ENCODE assay signal across 9 mouse cellular contexts in genomic region chr5:120134000-120134399, GRCm38 (mm10). TPM values are rescaled to one million over a fixed set of nuclear protein-coding genes. Genes with fewer than 3 reads are reported as not detected.
DNase-seq lines count a peak whose midpoint lies in the region; ATAC-seq and TF ChIP-seq lines count a peak whose summit lies in the region.
"Had no signal": no experiment of that assay in that cellular context is flagged by ENCODE, and none has a peak within 500 bp of the region (broad histone marks: within the 10 kb centered on the region; RNA-seq: fewer than 3 reads in every experiment).

No protein-coding gene starts in this region.

- dilution Hi-C loops in CH12.LX (cut with MboI; ENCODE audit: extremely low pct_ligation_motif_present, extremely low pct_unique_long_range_greater_than_20kb, low sequenced_read_pairs) = no loop called here

- H3K4me2 ChIP-seq in hindbrain, embryonic 16.5 days (ENCODE audit: low read length) = no peak overlapping the region
- no peak overlapping the region for H3K4me2 ChIP-seq in CH12.LX (ENCODE audit: insufficient read depth, low read depth, poor library complexity, severe bottlenecking)
- H3K4me2 ChIP-seq in midbrain, postnatal 0 days (ENCODE audit: low read depth, low read length, poor library complexity, severe bottlenecking) = no peak overlapping the region
- H3K4me2 ChIP-seq: limb, embryonic 13.5 days had no signal

- H3K36me3 ChIP-seq in hindbrain, embryonic 10.5 days = peaks cover 87% of the 10 kb centered on the region
- H3K36me3 ChIP-seq in hindbrain, embryonic 16.5 days (ENCODE audit: control insufficient read depth, insufficient read depth, low read length) = peaks cover 13% of the 10 kb centered on the region
- H3K36me3 ChIP-seq in CH12.LX (replicated peaks in 1 of 2; ENCODE audit: control insufficient read depth in 1 of 2, insufficient read depth in 1 of 2, low read length in 1 of 2) = peaks cover 88 to 100% of the 10 kb centered on the region in 2 experiments
- H3K36me3 ChIP-seq in midbrain, postnatal 0 days (ENCODE audit: insufficient read depth, low read length) = peaks cover 26% of the 10 kb centered on the region

- TF ChIP-seq RAD21 in CH12.LX (IDR thresholded peaks at IDR 0.05; ENCODE audit: low read depth, low read length) = no peak; the same call in 1 of the 2 replicates

- WGBS in hindbrain, embryonic 10.5 days = 46% methylated on average over 6 of the region's 6 CpGs
- 38% methylated on average over 6 of the region's 6 CpGs for WGBS in hindbrain, embryonic 16.5 days
- 43% methylated on average over 6 of the region's 6 CpGs for WGBS in bone marrow, adult 2 months
- 43% methylated on average over 6 of the region's 6 CpGs for WGBS in midbrain, postnatal 0 days

- DNase-seq in hindbrain, embryonic 10.5 days (ENCODE audit: low spot score) = peak; percentile 61
- peak; percentile 52 for DNase-seq in CH12.LX (ENCODE audit: extremely low read depth)
- DNase-seq in frontal cortex, postnatal 14 days (ENCODE audit: low spot score in 2 of 2) = peak; percentile 22 to 39
- peak; percentile 29 to 56 for DNase-seq in left cerebral cortex, adult 2 months (ENCODE audit: extremely low spot score in 1 of 2, low spot score in 2 of 2)
- peak; percentile 36 for DNase-seq in midbrain, postnatal 0 days (ENCODE audit: low spot score)
- DNase-seq in thymus, postnatal 0 days (ENCODE audit: low spot score) = peak; percentile 62

- peak; percentile 73 to 79 for TF ChIP-seq CTCF in CH12.LX (conservative IDR thresholded peaks at IDR 0.05 in 1 of 2, IDR thresholded peaks at IDR 0.05 in 1 of 2; ENCODE audit: low read depth in 2 of 2, low read length in 2 of 2)
- TF ChIP-seq CTCF in bone marrow, adult 2 months (IDR thresholded peaks at IDR 0.05; ENCODE audit: control insufficient read depth, insufficient read depth, low read length) = peak; percentile 95
- peak; percentile 91 for TF ChIP-seq CTCF in left cerebral cortex, adult 2 months (IDR thresholded peaks at IDR 0.05)
- TF ChIP-seq CTCF in midbrain, postnatal 0 days (IDR thresholded peaks at IDR 0.05) = peak; percentile 87

- intact Hi-C loops in left cerebral cortex, adult 2 months (cut with DNase I) = loop anchor here (5.0 to 10.0 kb wide), 2 partner anchors 323 to 471 kb away; no protein-coding TSS in a partner anchor

- no peak overlapping the region for H3K27ac ChIP-seq in hindbrain, embryonic 10.5 days
- H3K27ac ChIP-seq in hindbrain, embryonic 16.5 days (ENCODE audit: low read depth, low read length) = no peak overlapping the region
- no peak overlapping the region for H3K27ac ChIP-seq in CH12.LX (ENCODE audit: insufficient read depth, low read depth)
- no peak overlapping the region for H3K27ac ChIP-seq in bone marrow, adult 2 months (ENCODE audit: control insufficient read depth, insufficient read depth, low read depth, low read length, poor library complexity)
- H3K27ac ChIP-seq in left cerebral cortex, adult 2 months = no peak overlapping the region
- H3K27ac ChIP-seq in midbrain, postnatal 0 days (ENCODE audit: low read depth, low read length) = no peak overlapping the region
- H3K27ac ChIP-seq: limb, embryonic 13.5 days had no signal

- TF ChIP-seq EP300 in CH12.LX (IDR thresholded peaks at IDR 0.05; ENCODE audit: low read length) = no peak

- peaks cover 4% of the 10 kb centered on the region; the same call in 1 of the 2 replicates for H3K9me3 ChIP-seq in hindbrain, embryonic 10.5 days
- no peaks in the 10 kb centered on the region for H3K9me3 ChIP-seq in hindbrain, embryonic 16.5 days (ENCODE audit: control insufficient read depth, low read length)
- no peaks in the 10 kb centered on the region for H3K9me3 ChIP-seq in CH12.LX (replicated peaks; ENCODE audit: low read length)
- H3K9me3 ChIP-seq in midbrain, postnatal 0 days (ENCODE audit: low read length) = no peaks in the 10 kb centered on the region
- H3K9me3 ChIP-seq: limb, embryonic 13.5 days had no signal

- peaks cover 18% of the 10 kb centered on the region for H3K4me1 ChIP-seq in hindbrain, embryonic 10.5 days (replicated peaks)
- no peaks in the 10 kb centered on the region for H3K4me1 ChIP-seq in hindbrain, embryonic 16.5 days (ENCODE audit: control insufficient read depth, insufficient read depth, low read depth, low read length)
- peaks cover 1 to 29% of the 10 kb centered on the region in 2 experiments; a peak in 2 of 4 replicates for H3K4me1 ChIP-seq in CH12.LX (ENCODE audit: control insufficient read depth in 1 of 2, insufficient read depth in 2 of 2)
- H3K4me1 ChIP-seq in bone marrow, adult 2 months (ENCODE audit: control insufficient read depth, insufficient read depth, low read length) = peaks cover 10% of the 10 kb centered on the region
- H3K4me1 ChIP-seq in midbrain, postnatal 0 days (ENCODE audit: insufficient read depth, low read length) = no peaks in the 10 kb centered on the region
- H3K4me1 ChIP-seq: limb, embryonic 13.5 days had no signal

- ATAC-seq in hindbrain, embryonic 16.5 days = no peak
- no peak for ATAC-seq in midbrain, postnatal 0 days (ENCODE audit: low FRiP score)

- no peaks in the 10 kb centered on the region for H3K79me2 ChIP-seq in CH12.LX (replicated peaks; ENCODE audit: control insufficient read depth, extremely low read depth, insufficient read depth, poor library complexity, severe bottlenecking)

- no peak for TF ChIP-seq POLR2A in CH12.LX (IDR thresholded peaks at IDR 0.05; ENCODE audit: low read depth, low read length)
- no peak for TF ChIP-seq POLR2A in bone marrow, adult 2 months (IDR thresholded peaks at IDR 0.05; ENCODE audit: borderline replicate concordance, control insufficient read depth, low read depth, low read length)

- in situ Hi-C loops in CH12.LX (cut with MboI; ENCODE audit: low pct_ligation_motif_present, low pct_unique_long_range_greater_than_20kb, low sequenced_read_pairs) = loop anchor here (25.0 kb wide), 1 partner anchor 478 kb away; the partner anchor contains the start of genes Ddx54 and Rita1

- H3K4me3 ChIP-seq in hindbrain, embryonic 10.5 days = no peak overlapping the region
- no peak overlapping the region for H3K4me3 ChIP-seq in hindbrain, embryonic 16.5 days (ENCODE audit: low read length)
- no peak overlapping the region for H3K4me3 ChIP-seq in CH12.LX (replicated peaks in 1 of 3; ENCODE audit: low read depth in 2 of 3, low read length in 2 of 3, poor library complexity in 1 of 3)
- no peak overlapping the region for H3K4me3 ChIP-seq in bone marrow, adult 2 months (replicated peaks; ENCODE audit: control insufficient read depth, low read depth, low read length)
- no peak overlapping the region for H3K4me3 ChIP-seq in left cerebral cortex, adult 2 months
- no peak overlapping the region for H3K4me3 ChIP-seq in midbrain, postnatal 0 days (ENCODE audit: low read depth, low read length)
- H3K4me3 ChIP-seq: limb, embryonic 13.5 days had no signal

- no peak overlapping the region for H3K9ac ChIP-seq in hindbrain, embryonic 16.5 days (ENCODE audit: low read depth, low read length)
- H3K9ac ChIP-seq in CH12.LX (ENCODE audit: insufficient read depth, low read depth) = no peak overlapping the region
- H3K9ac ChIP-seq in midbrain, postnatal 0 days (replicated peaks; ENCODE audit: low read length, poor library complexity, severe bottlenecking) = no peak overlapping the region
- H3K9ac ChIP-seq: limb, embryonic 13.5 days had no signal

- no peaks in the 10 kb centered on the region for H3K27me3 ChIP-seq in hindbrain, embryonic 10.5 days (ENCODE audit: insufficient read depth, poor library complexity, severe bottlenecking)
- no peaks in the 10 kb centered on the region for H3K27me3 ChIP-seq in hindbrain, embryonic 16.5 days (replicated peaks; ENCODE audit: control insufficient read depth, insufficient read depth, low read length)
- H3K27me3 ChIP-seq in CH12.LX (replicated peaks) = no peaks in the 10 kb centered on the region
- no peaks in the 10 kb centered on the region for H3K27me3 ChIP-seq in midbrain, postnatal 0 days (ENCODE audit: insufficient read depth, low read length)
- H3K27me3 ChIP-seq: limb, embryonic 13.5 days had no signal

TF ChIP-seq in CH12.LX, 34 proteins besides CTCF, POLR2A, EP300 and RAD21:
- TF ChIP-seq MAX (IDR thresholded peaks at IDR 0.05; ENCODE audit: low read length) (no peak), SMC3 (IDR thresholded peaks at IDR 0.05; ENCODE audit: low read depth, low read length) (peak; percentile 33)

RNA-seq across cellular contexts. Expression of gene Rbm19, which starts 17.7 kb away (rescaled TPM):
- polyA plus RNA-seq in hindbrain, embryonic 10.5 days (2016; fragmentation: Nextera tagmentation; extraction: Ambion mirVana) = 27.6 and 31.9 TPM in 2 replicates
- 21.4 and 21.9 TPM in 2 replicates for polyA plus RNA-seq in hindbrain, embryonic 16.5 days (2015; fragmentation: Nextera tagmentation; extraction: Ambion mirVana)
- total RNA-seq in CH12.LX (2012; rRNA removed) (56.5 and 76.1 TPM in 2 replicates), CH12.LX (2014; rRNA removed) (30.6 and 36.2 TPM in 2 replicates)
- 81.4 and 94.6 TPM in 2 replicates for polyA plus RNA-seq in CH12.LX (2012; ENCODE audit: insufficient read length, low read depth)
- polyA plus RNA-seq in bone marrow, adult 2 months (2011; ENCODE audit: insufficient read depth, insufficient read length, low replicate concordance, missing spikeins) = 6.8 and 21.3 TPM in 2 replicates
- total RNA-seq in left cerebral cortex, adult 2 months (2021) = 10 to 100 TPM; 19.7 to 21.9 TPM
- total RNA-seq in midbrain, postnatal 0 days (2014; rRNA removed) = 34.5 and 34.7 TPM in 2 replicates
- 17.5 and 17.9 TPM in 2 replicates for polyA plus RNA-seq in midbrain, postnatal 0 days (2015; fragmentation: Nextera tagmentation; extraction: Ambion mirVana)
- polyA plus RNA-seq in thymus, postnatal 0 days (2015; fragmentation: Nextera tagmentation; extraction: Ambion mirVana) = 24.0 and 24.7 TPM in 2 replicates
